22 mouse cellular contexts compared by ENCODE assay signal in the genomic region with DNA sequence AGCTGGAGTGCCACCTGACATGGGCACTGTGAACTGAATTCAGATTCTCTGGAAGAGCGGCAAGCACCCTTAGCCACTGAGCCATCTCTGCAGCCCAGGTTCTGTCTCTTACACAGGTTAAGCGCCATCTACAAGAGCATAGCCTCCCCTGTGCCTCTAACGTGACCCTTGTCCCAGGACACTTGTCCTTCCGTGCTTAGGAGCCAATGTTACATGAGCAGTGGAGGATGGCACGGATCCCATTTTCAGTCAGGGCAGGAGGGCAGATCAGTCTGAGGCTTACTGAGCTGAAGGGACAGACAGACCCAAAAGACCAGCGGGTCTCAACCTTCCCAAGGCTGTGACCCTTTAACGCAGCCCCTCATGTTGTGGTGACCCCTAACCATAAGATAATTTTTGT. TPM values are rescaled to one million over a fixed set of nuclear protein-coding genes. Genes with fewer than 3 reads are reported as not detected.
A peak's percentile ranks its signal among the peaks of the same experiment; 100 is the strongest.
DNase-seq lines count a peak whose midpoint lies in the region; ATAC-seq and TF ChIP-seq lines count a peak whose summit lies in the region.
"Had no signal": no experiment of that assay in that cellular context is flagged by ENCODE, and none has a peak within 500 bp of the region (broad histone marks: within the 10 kb centered on the region; RNA-seq: fewer than 3 reads in every experiment).

No protein-coding gene starts in this region.

- H3K27ac ChIP-seq in kidney, adult 2 months (ENCODE audit: insufficient read depth, low read depth, low read length) = peak overlapping the region; percentile 46
- H3K27ac ChIP-seq in kidney, embryonic 16.5 days (ENCODE audit: low read length) = no peak overlapping the region
- peak overlapping the region; percentile 42 for H3K27ac ChIP-seq in liver, adult 2 months (replicated peaks; ENCODE audit: insufficient read depth, low read depth, low read length)
- no peak overlapping the region for H3K27ac ChIP-seq in liver, embryonic 12.5 days
- no peak overlapping the region for H3K27ac ChIP-seq in forebrain, embryonic 16.5 days (ENCODE audit: low read length)
- H3K27ac ChIP-seq: embryonic facial prominence, embryonic 10.5 days; embryonic facial prominence, embryonic 13.5 days; forebrain, embryonic 10.5 days; forebrain, embryonic 13.5 days; heart, embryonic 15.5 days; hindbrain, embryonic 10.5 days; hindbrain, embryonic 13.5 days had no signal

- H3K27me3 ChIP-seq in kidney, adult 2 months (replicated peaks; ENCODE audit: control insufficient read depth, insufficient read depth, low read length) = no peaks in the 10 kb centered on the region
- no peaks in the 10 kb centered on the region for H3K27me3 ChIP-seq in kidney, embryonic 16.5 days (ENCODE audit: insufficient read depth, low read length)
- no peaks in the 10 kb centered on the region for H3K27me3 ChIP-seq in liver, adult 2 months (ENCODE audit: control insufficient read depth, insufficient read depth, low read length)
- H3K27me3 ChIP-seq in liver, embryonic 12.5 days (replicated peaks) = no peaks in the 10 kb centered on the region
- no peaks in the 10 kb centered on the region for H3K27me3 ChIP-seq in forebrain, embryonic 16.5 days (replicated peaks; ENCODE audit: control insufficient read depth, insufficient read depth, low read length)
- H3K27me3 ChIP-seq: embryonic facial prominence, embryonic 13.5 days; forebrain, embryonic 13.5 days; heart, embryonic 12.5 days; heart, embryonic 15.5 days; hindbrain, embryonic 13.5 days had no signal

- no peak for ATAC-seq in kidney, embryonic 16.5 days (ENCODE audit: low FRiP score, low TSS enrichment)
- no peak for ATAC-seq in liver, embryonic 12.5 days
- 0 out of 2 replicates have a peak, but pooled peaks have one; percentile 8 for ATAC-seq in monocyte, adult 5-6 weeks (replicated peaks; ENCODE audit: insufficient number of reproducible peaks, low FRiP score, low TSS enrichment, poor library complexity, severe bottlenecking)
- ATAC-seq in forebrain, embryonic 16.5 days = no peak
- ATAC-seq: forebrain, embryonic 13.5 days; hindbrain, embryonic 16.5 days had no signal

- peaks cover 4% of the 10 kb centered on the region for H3K36me3 ChIP-seq in kidney, adult 2 months (ENCODE audit: control insufficient read depth, insufficient read depth, low read length)
- peaks cover 31% of the 10 kb centered on the region for H3K36me3 ChIP-seq in kidney, embryonic 16.5 days (ENCODE audit: insufficient read depth, low read length)
- H3K36me3 ChIP-seq in liver, adult 2 months (ENCODE audit: control insufficient read depth, insufficient read depth, low read length) = peaks cover 5% of the 10 kb centered on the region
- peaks cover 47% of the 10 kb centered on the region for H3K36me3 ChIP-seq in liver, embryonic 12.5 days
- H3K36me3 ChIP-seq in forebrain, embryonic 16.5 days (ENCODE audit: control insufficient read depth, insufficient read depth) = no peaks in the 10 kb centered on the region
- H3K36me3 ChIP-seq: embryonic facial prominence, embryonic 10.5 days; forebrain, embryonic 10.5 days; hindbrain, embryonic 10.5 days; hindbrain, embryonic 13.5 days had no signal

- TF ChIP-seq CTCF in kidney, adult 2 months (conservative IDR thresholded peaks at IDR 0.05; ENCODE audit: insufficient read depth, insufficient read length, low read depth, low read length) = no peak
- TF ChIP-seq CTCF in liver, adult 2 months (IDR thresholded peaks at IDR 0.05; ENCODE audit: low read depth, low read length) = no peak

- H3K4me3 ChIP-seq in kidney, adult 2 months (ENCODE audit: insufficient read depth, low read depth, low read length) = no peak overlapping the region
- no peak overlapping the region for H3K4me3 ChIP-seq in kidney, embryonic 16.5 days (ENCODE audit: low read length)
- H3K4me3 ChIP-seq in liver, adult 2 months (ENCODE audit: insufficient read depth, low read depth, low read length) = no peak overlapping the region
- no peak overlapping the region for H3K4me3 ChIP-seq in liver, embryonic 12.5 days
- no peak overlapping the region for H3K4me3 ChIP-seq in forebrain, embryonic 16.5 days (replicated peaks; ENCODE audit: low read length)
- H3K4me3 ChIP-seq: embryonic facial prominence, embryonic 10.5 days; embryonic facial prominence, embryonic 13.5 days; forebrain, embryonic 10.5 days; forebrain, embryonic 13.5 days; heart, embryonic 12.5 days; heart, embryonic 15.5 days; hindbrain, embryonic 10.5 days; hindbrain, embryonic 13.5 days had no signal

- 66% methylated on average over 7 of the region's 7 CpGs for WGBS in kidney, adult 2 months
- 89% methylated on average over 7 of the region's 7 CpGs for whole genome bisulfite sequencing in kidney, embryonic 16.5 days
- WGBS in liver, adult 2 months = 54% methylated on average over 7 of the region's 7 CpGs
- 83% methylated on average over 7 of the region's 7 CpGs for WGBS in liver, embryonic 12.5 days (ENCODE audit: insufficient replicate concordance)
- 95% methylated on average over 7 of the region's 7 CpGs for WGBS in forebrain, embryonic 16.5 days

- H3K4me1 ChIP-seq in kidney, adult 2 months (ENCODE audit: control insufficient read depth, insufficient read depth, low read length) = peaks cover 2% of the 10 kb centered on the region; the same call in 1 of the 2 replicates
- H3K4me1 ChIP-seq in kidney, embryonic 16.5 days (ENCODE audit: insufficient read depth, low read length) = peaks cover 7% of the 10 kb centered on the region
- H3K4me1 ChIP-seq in liver, adult 2 months (ENCODE audit: control insufficient read depth, insufficient read depth, low read length) = peaks cover 5% of the 10 kb centered on the region; the same call in 1 of the 2 replicates
- H3K4me1 ChIP-seq in liver, embryonic 12.5 days = peaks cover 36% of the 10 kb centered on the region
- H3K4me1 ChIP-seq in forebrain, embryonic 16.5 days (replicated peaks; ENCODE audit: control insufficient read depth, insufficient read depth, low read length) = no peaks in the 10 kb centered on the region
- H3K4me1 ChIP-seq: embryonic facial prominence, embryonic 10.5 days; embryonic facial prominence, embryonic 13.5 days; forebrain, embryonic 10.5 days; forebrain, embryonic 13.5 days; hindbrain, embryonic 13.5 days had no signal

- TF ChIP-seq POLR2A in kidney, adult 2 months (IDR thresholded peaks at IDR 0.05; ENCODE audit: low read depth, low read length) = no peak
- TF ChIP-seq POLR2A in liver, adult 2 months (IDR thresholded peaks at IDR 0.05; ENCODE audit: extremely low read depth, insufficient read depth, low read length) = no peak

- H3K9ac ChIP-seq in kidney, embryonic 16.5 days (replicated peaks; ENCODE audit: low read length) = no peak overlapping the region
- no peak overlapping the region for H3K9ac ChIP-seq in liver, adult 2 months (ENCODE audit: low read depth, low read length)
- no peak overlapping the region for H3K9ac ChIP-seq in liver, embryonic 12.5 days
- no peak overlapping the region for H3K9ac ChIP-seq in forebrain, embryonic 16.5 days (replicated peaks; ENCODE audit: low read depth, low read length)
- H3K9ac ChIP-seq: embryonic facial prominence, embryonic 13.5 days; forebrain, embryonic 13.5 days; heart, embryonic 12.5 days; heart, embryonic 15.5 days; hindbrain, embryonic 13.5 days had no signal

- H3K4me2 ChIP-seq in kidney, embryonic 16.5 days (replicated peaks; ENCODE audit: low read depth, low read length) = no peak overlapping the region
- no peak overlapping the region for H3K4me2 ChIP-seq in liver, embryonic 12.5 days
- no peak overlapping the region for H3K4me2 ChIP-seq in forebrain, embryonic 16.5 days (ENCODE audit: low read length)
- H3K4me2 ChIP-seq: embryonic facial prominence, embryonic 13.5 days; forebrain, embryonic 13.5 days; heart, embryonic 12.5 days; heart, embryonic 15.5 days; hindbrain, embryonic 13.5 days had no signal

- H3K9me3 ChIP-seq in kidney, embryonic 16.5 days (ENCODE audit: low read length) = peaks cover 4% of the 10 kb centered on the region; the same call in 1 of the 2 replicates
- H3K9me3 ChIP-seq in liver, embryonic 12.5 days (replicated peaks) = no peaks in the 10 kb centered on the region
- no peaks in the 10 kb centered on the region for H3K9me3 ChIP-seq in forebrain, embryonic 16.5 days (ENCODE audit: control insufficient read depth, low read length)
- H3K9me3 ChIP-seq: embryonic facial prominence, embryonic 10.5 days; forebrain, embryonic 10.5 days; forebrain, embryonic 13.5 days; heart, embryonic 15.5 days; hindbrain, embryonic 10.5 days; hindbrain, embryonic 13.5 days had no signal

- no peaks in the 10 kb centered on the region for H3K79me2 ChIP-seq in liver, adult 2 months (ENCODE audit: control insufficient read depth, insufficient read depth, low read length)

- peak; percentile 25 for DNase-seq in adrenal gland, postnatal 14 days
- DNase-seq in adrenal gland, postnatal 4 days (ENCODE audit: low spot score in 2 of 2) = no peak
- DNase-seq in kidney, adult 2 months = peak; percentile 88
- peak; percentile 95 for DNase-seq in liver, adult 2 months (ENCODE audit: extremely low read depth, low read depth, low spot score)
- DNase-seq: adrenal gland, adult 8-10 months; cerebellum, adult 11-12 months; cerebellum, adult 8-10 months; gastrocnemius, postnatal 25 days had no signal

RNA-seq across cellular contexts. Expression of a gene that starts 18.7 kb away (rescaled TPM):
- 0.26 TPM in 1 of 2 replicates, not detected in the other for total RNA-seq in adrenal gland, postnatal 14 days (2021)
- total RNA-seq in adrenal gland, postnatal 4 days (2021) = under 1 TPM; 0.45 to 0.56 TPM
- 0.41 and 0.88 TPM in 2 replicates for polyA plus RNA-seq in kidney, adult 2 months (2012; rRNA removed)
- polyA plus RNA-seq in kidney, embryonic 16.5 days (2015; fragmentation: Nextera tagmentation; extraction: Ambion mirVana) = 0.55 TPM in 2 replicates
- total RNA-seq in liver, adult 2 months (2014; rRNA removed) = 0.46 and 0.54 TPM in 2 replicates
- polyA plus RNA-seq in liver, adult 2 months (2012; rRNA removed) = 1.2 and 1.6 TPM in 2 replicates
- 0.13 and 0.19 TPM in 2 replicates for polyA plus RNA-seq in liver, embryonic 12.5 days (2016; fragmentation: Nextera tagmentation; extraction: Ambion mirVana)
- not detected in 3 replicates for total RNA-seq in monocyte, adult 5-6 weeks (2017)
- polyA plus RNA-seq in forebrain, embryonic 16.5 days (2015; fragmentation: Nextera tagmentation; extraction: Ambion mirVana) = 2.1 and 2.5 TPM in 2 replicates
- total RNA-seq: gastrocnemius, adult 8-10 months had no signal

Comparison
In these comparisons a context has a peak if more than half of its experiments do, and no peak if none do; other contexts are left out.
1. DNase-seq: peak in adrenal gland, postnatal 14 days (single experiment), kidney, adult 2 months (single experiment) and liver, adult 2 months (single experiment); none in adrenal gland, postnatal 4 days (0 of 2).
2. H3K27ac ChIP-seq: peak in kidney, adult 2 months (single experiment) and liver, adult 2 months (single experiment); none in kidney, embryonic 16.5 days (single experiment), liver, embryonic 12.5 days (single experiment) and forebrain, embryonic 16.5 days (single experiment).